Mouse (Mus musculus) cerebellum, adult 9-11 months (tissue): ENCODE measurements around the gene Anp32a.

Experiments
- DNase-seq: peaks from one replicate; pipeline ENCODE4 v3.0.0; 2022

Anp32a gene

DNA sequence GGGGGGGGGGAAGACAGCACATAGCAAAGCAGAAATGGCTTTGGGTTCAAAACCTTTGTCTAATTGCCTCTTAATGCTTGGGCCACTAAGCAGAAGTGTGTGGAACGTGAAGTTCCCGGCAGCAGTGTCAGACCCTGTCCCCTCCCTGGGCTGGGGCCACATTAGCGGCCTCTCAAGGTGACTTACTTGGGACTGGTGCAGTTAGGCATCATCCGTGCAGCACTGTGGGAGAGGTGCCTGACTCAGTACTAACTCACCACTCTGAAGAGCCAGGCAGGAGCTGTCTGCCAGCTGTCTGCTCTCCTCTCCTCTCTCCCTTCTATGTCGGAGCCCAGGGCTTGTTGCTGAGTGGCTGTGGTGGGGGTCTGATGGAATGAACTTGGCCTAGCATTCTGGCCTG is 6.1 kb downstream of the Anp32a start:
- peak; percentile 38 for DNase-seq

DNA sequence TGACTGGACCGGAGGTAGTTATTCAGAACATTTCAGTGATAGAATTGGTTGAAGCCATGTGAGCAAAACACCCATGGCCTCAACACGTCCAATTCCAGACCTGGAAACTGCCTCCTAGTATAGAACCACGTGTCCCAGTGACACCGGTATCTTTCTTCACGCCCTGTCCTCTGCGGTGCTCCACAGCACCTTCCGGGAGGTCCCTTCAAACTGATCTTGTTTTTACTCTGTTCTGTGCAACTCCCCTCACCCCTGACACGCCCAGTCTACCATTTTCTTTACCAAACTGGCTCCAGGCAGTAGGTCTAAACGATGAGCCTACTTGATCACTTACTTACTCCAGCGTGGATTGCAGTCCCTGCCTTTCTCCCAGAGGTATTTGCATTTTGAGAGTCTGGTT is 7.0 kb downstream of the Anp32a start:
- peak; percentile 18 for DNase-seq

DNA sequence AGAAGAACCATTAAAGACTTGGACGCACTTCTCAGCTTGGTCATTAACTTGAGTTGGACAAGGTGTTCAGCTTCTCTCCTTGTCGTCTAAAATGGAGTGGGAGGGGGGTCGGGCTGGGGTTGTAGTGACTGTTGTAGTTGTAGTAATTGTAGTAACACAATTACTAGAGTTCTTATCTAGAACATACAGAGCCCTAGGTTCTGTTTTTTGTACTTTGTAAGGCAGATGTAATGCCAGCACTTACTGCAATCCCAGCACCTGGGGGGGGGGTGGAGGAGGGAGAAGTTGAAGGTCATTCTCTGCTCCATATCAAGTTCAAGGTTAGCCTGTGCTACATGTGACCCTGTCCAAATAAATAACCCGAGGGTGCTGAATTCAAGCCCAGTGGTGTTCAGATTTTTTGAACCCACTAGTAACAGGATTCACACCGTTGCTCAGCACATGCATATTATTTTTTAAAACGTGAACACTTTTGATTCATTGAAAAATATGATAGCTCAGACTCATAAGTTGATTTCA is 7.4 kb downstream of the Anp32a start:
- DNase-seq: no peak

DNA sequence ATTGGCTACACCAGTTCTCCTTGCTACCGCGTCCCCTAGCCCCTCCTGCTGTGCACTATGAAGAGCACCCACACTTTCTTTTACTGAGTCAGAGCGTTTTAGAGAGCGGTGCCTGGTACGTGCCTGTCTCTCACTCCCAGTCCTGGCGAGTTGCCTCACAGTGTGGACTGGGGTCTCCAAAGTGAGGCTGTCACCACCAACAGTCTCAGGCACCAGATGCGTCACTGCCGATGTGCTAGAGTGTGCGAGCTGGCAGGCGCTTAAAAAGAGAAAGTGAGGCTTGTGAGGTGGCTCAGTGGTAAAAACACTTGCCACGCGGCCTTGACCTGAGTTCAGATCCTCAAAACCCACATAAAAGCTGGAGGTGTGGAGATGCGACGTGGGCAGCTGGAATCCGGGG is 8.2 kb downstream of the Anp32a start:
- peak; percentile 55 for DNase-seq

DNA sequence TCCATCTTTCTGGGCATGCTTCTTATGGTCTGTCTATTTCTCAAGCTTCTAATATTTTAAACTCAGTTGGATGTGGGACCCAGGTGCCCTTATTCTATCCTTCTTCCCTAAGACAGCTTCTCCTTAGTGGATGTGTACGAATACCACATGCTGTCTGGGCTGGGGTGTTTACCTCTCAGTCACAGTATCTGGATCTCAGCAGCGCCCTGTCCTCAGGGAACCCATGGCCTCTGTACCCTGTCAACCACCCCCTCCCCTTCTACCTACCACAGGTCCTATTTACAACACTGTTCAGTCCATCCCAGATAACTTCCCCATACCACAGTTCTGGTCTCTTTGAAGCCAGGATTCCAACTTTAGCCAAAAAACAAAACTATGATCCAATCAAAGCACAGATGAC is 9.6 kb downstream of the Anp32a start:
- no peak for DNase-seq

DNA sequence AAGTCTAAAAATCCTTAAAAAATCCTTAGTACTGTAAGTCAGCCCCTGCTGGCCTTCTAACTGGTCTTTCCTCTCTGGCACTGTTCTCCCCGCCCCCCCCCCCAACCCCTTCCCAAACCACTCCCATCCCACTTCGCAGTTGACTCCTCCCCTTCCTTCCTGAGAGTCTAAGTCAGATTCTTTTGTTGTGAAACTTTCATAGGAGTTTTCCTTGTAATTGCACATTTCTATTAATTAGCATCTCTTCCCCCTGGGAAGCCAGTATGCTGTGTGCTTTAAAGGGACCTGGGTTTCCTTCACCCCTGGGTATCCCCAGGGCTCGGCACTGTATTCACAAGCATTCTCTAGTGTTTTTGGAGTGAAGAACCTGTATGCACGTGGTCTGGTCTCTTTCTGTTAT is 10.1 kb downstream of the Anp32a start:
- no peak for DNase-seq

DNA sequence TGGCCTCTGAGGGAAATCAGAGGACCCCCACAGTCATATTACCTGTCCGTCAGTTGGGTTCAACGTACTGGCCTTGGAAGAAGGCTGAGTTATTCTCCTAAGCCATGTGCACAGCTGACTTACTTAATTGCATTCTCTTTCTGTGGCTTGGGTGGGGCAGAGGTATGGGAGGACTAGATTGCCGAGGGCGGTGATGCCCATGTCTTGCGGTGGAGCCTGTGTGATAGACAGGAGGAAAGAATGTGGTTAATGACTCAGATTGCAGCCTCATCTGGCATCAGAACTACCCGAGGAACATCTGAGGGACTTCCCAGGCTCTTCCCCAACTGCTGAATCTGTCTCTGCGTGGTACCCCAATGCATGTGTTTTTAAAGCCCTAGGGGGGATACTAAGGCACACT is 12.7 kb downstream of the Anp32a start:
- no peak for DNase-seq

DNA sequence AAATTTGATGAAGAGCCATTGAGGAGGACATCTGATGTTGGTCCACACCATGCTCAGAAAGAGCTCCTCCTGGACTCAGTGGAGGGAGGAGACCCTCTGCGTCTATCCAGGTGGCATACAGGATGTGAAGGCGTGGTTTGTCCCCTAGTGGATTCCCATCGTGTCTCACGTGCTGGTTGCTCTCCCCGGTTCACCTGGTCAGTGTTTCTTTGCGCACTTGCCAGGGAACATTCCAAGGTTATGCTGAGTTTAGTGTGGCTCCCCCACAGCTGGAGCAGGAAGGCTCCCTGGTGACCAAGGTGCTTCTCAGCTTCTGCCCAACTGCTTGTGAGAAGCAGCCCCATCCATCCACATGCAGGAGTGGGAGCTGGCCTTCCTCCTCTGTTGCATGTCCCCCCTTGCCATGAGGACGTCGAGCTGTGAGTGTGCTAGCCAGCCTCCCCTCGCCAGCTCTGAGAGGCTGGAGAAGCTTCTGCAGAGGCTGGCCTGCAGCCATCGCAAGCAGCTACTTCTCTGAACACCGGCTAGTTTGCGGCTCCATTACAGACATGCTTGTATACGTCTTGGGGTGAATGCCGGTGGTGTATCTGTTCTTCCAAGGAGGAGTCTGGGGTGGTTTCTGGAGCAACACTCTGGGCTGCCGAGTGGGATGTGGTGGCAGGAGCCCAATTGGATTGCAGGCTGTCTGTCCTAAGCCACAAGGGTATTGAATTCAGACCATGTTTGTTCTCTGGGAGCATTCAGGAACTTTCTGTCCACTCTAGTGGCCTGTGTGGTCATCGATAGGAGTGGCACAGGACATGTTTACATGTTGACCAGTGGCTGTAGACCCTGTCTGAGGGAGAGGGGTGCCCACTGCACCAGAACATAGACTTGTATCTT is 14.0 kb downstream of the Anp32a start:
- DNase-seq: peak; percentile 54

DNA sequence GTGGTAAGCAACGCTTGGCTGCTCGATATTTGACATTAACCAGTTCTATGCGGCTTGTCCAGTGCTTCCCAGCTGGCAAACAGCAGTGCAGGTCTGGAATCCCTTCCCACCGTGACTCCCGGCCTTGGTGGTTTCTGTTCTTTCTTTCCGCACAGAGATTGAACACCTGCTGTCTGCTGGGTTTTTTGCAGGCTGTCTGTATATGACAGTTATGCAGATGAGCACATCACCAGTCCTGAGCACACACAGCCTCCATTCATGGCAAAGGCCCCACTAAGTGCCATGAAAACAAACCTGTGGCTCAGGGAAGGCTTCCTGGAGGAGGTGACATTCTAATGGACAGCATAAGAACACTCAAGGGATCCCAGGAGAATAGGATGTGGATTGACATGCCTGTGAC is 14.7 kb downstream of the Anp32a start:
- no peak for DNase-seq

DNA sequence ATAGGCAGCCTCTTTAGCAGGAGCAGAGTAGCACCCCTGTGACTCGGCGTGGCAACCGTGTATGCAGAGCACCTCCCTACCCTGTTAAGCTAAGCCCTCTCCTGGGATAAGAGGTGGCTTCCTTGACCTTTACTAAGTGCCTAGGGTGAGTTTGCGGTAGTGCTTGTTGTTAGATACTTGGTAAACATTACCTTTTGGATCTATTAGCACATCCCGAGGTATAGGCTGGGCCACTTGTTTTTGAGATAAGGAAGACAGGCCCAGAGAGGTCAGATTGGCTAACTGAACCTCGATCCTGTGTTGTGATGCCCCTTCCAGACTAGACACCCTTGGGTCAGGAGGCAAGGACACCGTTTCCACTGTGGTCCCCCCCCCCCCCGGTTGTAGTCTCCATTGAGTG is 16.5 kb downstream of the Anp32a start:
- DNase-seq: no peak

DNA sequence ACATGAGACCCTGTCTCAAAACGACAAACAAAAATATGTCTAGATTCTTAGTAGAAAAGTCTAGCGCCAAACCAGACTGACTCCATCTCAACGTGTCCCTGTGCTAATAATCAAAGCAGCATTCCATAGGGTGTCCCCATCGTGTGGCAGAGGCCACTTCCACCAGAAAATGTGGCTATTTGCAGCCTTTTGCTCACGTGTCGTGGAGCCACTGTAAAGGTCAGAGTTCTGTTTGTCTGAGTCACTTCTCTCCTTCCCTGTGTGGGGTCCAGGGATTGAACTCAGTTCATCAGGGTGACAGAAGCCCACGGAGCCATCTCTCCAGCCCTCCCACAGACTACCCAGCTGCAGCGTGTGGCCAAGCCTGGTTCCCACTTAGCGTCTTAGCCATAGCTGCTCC is 17.8 kb downstream of the Anp32a start:
- DNase-seq: peak; percentile 25

DNA sequence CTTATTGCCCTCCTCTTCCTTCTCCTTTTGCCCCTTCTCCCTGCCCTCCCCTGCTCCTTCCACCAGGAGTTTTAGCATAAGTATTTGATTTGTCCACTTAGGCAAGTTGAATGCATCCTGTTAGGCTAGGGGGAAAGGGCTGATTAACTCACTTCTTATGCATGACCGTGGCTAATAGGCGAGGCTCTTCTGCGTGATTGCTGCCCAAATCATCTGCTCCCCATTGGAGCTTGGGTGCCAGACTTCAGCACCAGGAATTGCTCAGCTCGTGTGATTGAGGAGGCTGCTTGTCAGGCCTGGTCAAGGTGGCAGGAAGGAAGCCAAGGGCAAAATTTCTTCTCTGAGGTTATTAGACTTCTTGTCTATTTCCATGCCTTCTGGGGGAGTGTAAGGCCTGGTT is 19.8 kb downstream of the Anp32a start:
- DNase-seq: peak; percentile 31

DNA sequence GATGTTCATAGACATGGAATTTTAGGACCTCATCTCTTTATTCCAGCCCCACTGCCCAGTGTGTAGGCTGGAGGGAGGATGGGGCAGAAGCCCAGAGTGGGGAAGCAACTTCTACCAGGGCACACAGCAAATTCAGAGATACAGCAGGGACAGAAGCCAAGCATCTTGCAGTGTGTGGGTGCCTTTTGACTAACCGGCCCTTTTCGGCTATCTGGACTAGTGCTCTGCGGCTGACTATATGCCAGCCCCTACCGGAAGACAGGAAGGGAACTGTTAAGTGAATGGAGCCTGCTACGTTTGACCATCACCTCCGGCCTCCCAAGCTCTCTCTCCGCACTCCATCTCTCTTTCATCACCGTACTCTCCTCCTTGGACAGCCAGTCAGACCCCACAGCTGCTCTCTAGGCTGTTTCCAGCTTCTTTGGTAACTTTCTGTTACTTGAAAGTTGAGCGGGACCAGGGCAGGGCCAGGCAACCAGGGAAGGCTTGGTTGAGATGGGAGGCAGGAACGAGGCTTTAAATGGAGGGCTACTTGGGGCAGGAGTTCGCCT is 21.8 kb downstream of the Anp32a start:
- peak; percentile 58 for DNase-seq

DNA sequence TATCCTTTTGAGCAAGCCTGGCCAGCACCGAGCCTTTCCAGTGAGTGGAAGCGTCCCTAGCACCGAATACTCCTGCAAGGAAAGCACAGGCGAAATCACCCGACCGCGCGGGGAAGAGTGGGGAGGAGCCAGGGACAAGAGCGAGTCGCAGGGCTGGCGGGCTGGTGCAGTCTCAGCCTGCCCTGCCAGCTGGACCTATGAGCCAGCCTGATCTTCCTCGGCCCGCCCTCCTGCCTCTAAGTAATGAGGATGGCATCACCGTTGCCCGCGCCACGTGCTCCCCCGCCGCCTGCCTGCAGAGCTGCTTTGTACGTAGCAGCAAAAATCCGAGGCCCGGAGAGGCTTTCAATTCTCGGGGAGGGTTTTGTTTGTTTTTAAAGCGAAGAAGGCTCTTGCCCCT is 22.5 kb downstream of the Anp32a start:
- DNase-seq: peak; percentile 96

DNA sequence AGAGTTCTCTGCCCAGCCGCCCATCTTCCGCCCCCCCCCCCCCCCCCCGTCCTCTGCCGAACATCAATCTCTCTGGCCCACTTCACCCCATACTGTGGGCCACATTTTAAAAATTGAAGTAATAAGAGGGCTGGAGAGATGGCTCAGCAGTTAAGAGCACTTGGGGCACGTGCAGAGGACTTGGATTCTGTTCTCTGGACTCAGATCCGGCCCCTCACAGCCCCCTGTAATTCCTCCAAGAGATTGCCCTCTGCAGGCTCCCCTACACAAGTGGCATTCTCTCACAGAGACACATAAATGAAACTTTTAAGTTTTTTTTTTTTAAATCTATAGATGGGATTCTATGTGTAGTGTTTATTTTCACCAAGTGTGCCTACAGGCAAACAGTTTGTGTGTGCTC is 23.1 kb downstream of the Anp32a start:
- DNase-seq: peak; percentile 52

DNA sequence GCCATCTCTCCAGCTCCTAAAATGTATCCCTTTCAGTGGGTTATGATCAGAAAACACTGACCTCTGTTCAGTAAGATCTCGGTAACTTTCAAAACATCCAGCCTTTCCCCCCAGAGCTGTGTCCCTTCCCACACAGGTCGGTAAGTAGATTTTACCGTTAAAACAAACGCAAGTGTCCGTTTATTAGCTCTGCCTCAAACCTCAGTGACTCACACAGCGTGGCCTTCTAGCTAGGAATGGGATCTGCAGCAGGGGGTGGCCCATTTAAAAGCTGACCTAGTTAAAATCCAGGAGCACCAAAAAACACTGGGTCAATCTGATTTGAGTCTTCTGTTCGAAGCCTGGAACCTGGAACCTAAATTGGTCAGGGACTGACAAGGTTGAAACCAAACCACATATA is 23.7 kb downstream of the Anp32a start:
- peak; percentile 73 for DNase-seq

DNA sequence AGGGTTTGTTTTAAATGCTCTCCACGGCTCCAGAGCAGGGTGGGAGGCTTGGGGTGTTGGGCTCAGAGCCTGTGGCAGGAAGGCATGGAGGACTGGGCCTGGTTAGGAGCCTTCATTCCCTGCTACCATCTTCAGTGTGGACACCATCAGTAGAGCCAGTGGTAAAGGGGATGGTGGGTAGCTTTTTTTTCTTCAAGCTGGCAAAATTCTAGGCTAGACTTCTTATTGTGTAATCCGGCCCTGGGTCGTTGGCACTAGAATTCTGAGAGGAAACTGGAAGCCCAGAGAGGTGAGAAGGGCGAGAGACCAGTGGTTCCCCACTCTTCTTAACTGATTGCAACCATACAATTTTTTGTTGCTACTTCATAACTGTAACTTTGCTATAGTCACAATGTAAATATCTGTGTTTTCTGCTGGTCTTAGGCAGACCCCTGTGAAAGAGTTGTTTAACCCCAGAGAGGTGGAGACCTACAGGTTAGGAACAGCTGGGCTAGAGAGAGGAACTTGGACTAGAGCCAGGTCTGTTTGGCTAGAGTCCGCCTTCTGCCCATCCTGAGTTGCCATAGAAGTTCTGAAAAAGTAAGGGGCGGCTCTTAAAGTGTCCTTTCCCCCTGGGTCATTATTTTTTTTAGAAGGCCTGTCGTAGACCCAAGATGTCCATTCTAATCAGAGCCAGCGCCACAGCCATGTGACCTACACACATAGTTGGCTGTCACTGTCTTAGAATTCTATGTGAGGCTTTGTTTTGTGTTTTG is 24.4 kb downstream of the Anp32a start:
- DNase-seq: peak; percentile 68

DNA sequence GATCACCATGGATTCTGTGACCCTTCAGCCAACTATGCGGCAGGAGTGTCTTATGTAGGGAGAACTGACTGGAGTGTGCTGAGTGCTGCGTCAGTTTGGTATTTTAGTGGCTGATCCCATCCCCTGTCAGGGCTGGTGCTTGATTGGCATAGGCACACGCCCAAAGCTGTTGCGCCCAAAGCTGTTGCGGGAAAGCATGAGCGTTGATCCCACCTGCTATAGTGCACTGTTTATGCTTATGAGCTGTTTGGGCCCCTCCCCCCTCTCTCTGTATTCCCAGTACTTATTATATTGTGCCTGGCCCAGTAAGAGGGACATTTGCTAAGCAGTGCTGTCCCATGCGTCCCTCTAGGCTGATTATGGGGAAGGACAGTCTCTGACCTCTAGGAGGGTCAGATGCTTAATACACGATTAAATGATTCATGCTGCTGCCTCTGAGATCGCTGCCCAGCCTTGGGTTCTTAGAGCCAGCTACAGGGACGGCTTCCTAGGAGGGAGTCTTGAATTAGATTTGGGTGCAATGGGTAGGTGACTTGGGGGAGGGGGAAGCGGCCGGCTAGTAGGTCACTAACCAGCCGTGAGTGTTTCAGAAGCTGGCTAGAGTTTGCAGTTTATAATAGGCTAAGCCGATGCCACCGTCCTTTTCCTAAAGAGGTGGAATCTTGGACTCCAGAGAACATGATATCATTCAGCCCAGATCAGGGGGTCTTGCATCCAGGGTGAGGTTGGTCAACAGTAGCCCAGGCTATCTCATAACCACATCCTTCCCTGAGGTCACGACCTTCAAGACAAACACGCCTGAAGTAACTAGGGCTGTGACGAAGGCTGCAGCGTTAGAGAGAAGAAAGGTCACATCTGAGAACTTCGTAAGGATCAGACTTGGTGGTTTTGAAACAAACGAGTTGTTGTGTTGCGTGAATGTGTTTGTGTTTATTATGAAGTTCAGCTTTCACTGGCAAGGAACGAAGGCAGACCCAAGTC is 25.7 kb downstream of the Anp32a start:
- DNase-seq: peak; percentile 58

DNA sequence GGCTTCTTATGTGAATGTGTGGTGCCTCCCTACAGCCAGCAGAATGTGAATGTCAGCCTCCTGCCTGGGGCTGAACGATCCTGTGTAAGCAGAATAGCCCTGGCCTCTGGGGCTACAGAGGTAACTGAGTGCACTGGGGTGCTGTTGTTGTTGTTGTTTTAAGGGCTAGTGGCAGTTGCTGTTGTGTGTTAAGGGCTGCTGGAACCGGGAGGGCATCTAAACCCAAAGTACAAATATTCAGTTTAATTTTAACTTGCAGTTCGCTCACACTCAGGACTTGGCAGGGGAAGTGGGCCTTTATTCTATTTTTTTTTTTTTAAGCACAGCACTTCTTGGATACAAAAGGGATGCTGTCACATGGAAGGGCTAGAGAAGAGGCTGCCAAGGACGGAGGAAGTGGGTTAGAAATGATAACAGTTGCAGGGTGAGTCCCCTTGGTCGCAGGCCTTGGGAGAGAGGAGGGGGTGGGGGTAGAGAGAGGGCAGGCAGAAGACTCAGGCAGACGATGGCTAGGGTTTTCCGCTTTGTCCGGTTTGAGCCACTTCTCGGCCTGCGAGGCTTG is 26.5 kb downstream of the Anp32a start:
- no peak for DNase-seq

DNA sequence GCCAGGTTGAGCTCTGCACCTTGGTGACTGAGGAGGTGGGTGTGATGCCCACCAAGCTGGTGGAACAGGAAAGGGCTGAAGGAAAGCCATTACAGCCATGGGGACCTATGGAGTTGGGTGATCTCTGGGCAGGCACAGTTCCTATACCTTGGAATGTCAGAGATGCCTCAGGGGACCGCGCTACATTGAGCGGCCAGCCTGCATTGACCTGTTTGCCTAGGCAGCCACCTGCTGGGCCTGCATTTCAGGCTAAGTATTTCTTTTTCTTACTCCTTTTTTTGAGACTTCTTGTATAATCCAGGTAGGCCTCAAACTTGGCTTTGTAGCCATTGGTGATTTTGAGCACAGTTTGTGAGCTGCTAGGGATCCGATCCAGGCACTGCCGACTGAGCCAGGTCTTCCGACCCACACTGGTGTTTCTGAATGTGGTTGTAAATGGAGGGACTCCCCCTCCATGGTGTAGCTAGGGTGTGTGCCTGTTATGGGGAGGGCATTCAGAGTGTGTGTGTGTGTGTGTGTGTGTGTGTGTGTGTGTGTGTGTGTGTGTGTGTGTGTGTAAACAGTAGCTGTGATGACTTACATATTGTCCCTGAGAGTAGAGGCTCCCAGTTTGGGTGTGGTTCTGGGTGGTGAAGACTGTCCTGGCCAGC is 27.3 kb downstream of the Anp32a start:
- DNase-seq: peak; percentile 50

DNA sequence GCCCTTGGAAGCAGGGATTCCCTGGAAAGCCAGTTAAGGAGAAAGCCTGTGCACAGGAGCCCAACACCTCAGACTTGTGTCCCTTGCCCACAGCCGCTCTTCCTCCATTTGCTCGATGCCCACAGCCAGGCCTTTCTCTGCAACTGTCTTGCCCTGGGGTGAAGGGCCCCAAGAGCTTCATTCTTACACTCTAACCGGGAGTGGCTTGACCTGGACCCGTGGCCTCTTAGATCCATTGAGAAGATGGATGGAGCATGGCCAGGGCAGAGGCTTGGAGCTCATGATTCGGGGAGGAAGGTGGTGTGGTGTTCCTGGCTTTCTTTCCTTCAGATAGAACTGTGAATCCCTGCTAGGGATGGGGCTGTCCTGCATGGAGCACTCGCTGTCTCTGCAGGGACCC is 28.1 kb downstream of the Anp32a start:
- peak; percentile 36 for DNase-seq

DNA sequence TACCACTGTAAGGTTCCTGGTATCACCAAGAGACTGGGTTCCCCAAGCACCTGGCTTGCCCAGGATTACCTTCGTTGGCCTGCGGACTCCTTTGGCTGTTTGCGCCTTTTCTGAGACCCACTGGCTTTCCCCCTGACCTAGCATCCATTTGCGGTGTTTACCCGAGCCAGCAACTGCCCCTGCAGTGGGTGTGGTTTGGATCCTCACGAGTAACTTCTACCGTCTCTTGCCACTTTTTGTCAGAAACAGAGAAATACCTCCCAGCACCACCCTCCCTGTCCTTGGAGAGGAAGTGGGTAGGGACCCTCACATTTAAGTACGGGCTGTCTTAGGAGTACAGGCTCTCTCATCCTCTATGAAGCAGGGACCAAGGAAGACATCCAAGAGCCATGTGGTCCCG is 29.1 kb downstream of the Anp32a start:
- DNase-seq: peak; percentile 36
